Mouse (Mus musculus) liver, postnatal 0 days (tissue): ENCODE measurements around the gene Hist1h1a. TPM values are rescaled to one million over a fixed set of nuclear protein-coding genes. Genes with fewer than 3 reads are reported as not detected.
"Not testable (repeated sequence)": the region's sequence is repeated elsewhere in the genome, so short reads cannot be mapped to it uniquely, and the experiment has no call there.

Experiments
- ATAC-seq: fragments of 200-750 bp; cut with Nextera tagmentation; 2 replicates; pipeline ENCODE4 v1.8.0; 2017; ENCODE audit warnings: mild to moderate bottlenecking, moderate library complexity
- DNase-seq: peaks from one replicate; pipeline ENCODE4 v3.0.0-alpha.2; 2016
- H3K27ac ChIP-seq: fragments of 300-500 bp; sonication (generic); 2 replicates; pipeline ENCODE4 v1.5.1; 2014; ENCODE audit warnings: antibody characterized with exemption, moderate library complexity, mild to moderate bottlenecking, low read depth
- H3K27me3 ChIP-seq: fragments of 300-500 bp; sonication (generic); 2 replicates; pipeline ENCODE4 v1.6.1; 2014; ENCODE audit warnings: low read length, control low read depth, mixed read lengths; ENCODE audit not compliant: insufficient read depth
- H3K36me3 ChIP-seq: fragments of 300-500 bp; sonication (generic); replicated peaks from 2 replicates; pipeline ENCODE4 v1.6.1; 2014; ENCODE audit warnings: mild to moderate bottlenecking, control low read depth, low read length, moderate library complexity, mixed read lengths; ENCODE audit not compliant: insufficient read depth
- H3K4me1 ChIP-seq: fragments of 300-500 bp; sonication (generic); 2 replicates; pipeline ENCODE4 v1.6.1; 2014; ENCODE audit warnings: antibody characterized with exemption, mild to moderate bottlenecking, control low read depth; ENCODE audit not compliant: insufficient read depth
- H3K4me2 ChIP-seq: fragments of 300-500 bp; sonication (generic); 2 replicates; pipeline ENCODE4 v1.6.1; 2014; ENCODE audit warnings: low read depth, mild to moderate bottlenecking, low read length, moderate library complexity, mixed read lengths
- H3K4me3 ChIP-seq: fragments of 300-500 bp; sonication (generic); 2 replicates; pipeline ENCODE4 v1.5.1; 2014; ENCODE audit warnings: low read depth, low read length
- H3K9ac ChIP-seq: fragments of 300-500 bp; sonication (generic); replicated peaks from 2 replicates; pipeline ENCODE4 v1.6.1; 2014; ENCODE audit warnings: mild to moderate bottlenecking, moderate library complexity
- H3K9me3 ChIP-seq: fragments of 300-500 bp; sonication (generic); 2 replicates; pipeline ENCODE4 v1.6.1; 2016; ENCODE audit warnings: mild to moderate bottlenecking, control low read depth, low read length, mixed read lengths
- CTCF ChIP-seq: sonication (generic); IDR thresholded peaks from 2 replicates; pipeline ENCODE4 v1.5.1; 2016; ENCODE audit warnings: antibody characterized with exemption, low read depth
- EP300 ChIP-seq: IDR thresholded peaks from 2 replicates; pipeline ENCODE4 v1.6.1; 2016; ENCODE audit warnings: antibody characterized with exemption, low read depth, mild to moderate bottlenecking
- WGBS: fragments of 180-500 bp; shearing (Covaris S2); extraction: QIAGEN DNeasy Blood & Tissue Kit; methylation state at CpG from one replicate; pipeline ENCODE4 v1.1.7; 2014; ENCODE audit not compliant: insufficient replicate concordance; 5-methylcytosine and 5-hydroxymethylcytosine counted together
- polyA plus RNA-seq: library from polyadenylated mRNA; unstranded; fragments of >200 nt; fragmentation: Nextera tagmentation; extraction: Ambion mirVana; gene quantifications from 2 replicates; pipeline ENCODE4 v1.2.1, GENCODE M21; 2015

Hist1h1a gene
- polyA plus RNA-seq, 1 experiment from 2014 or later, result 4.6 TPM

- no peaks in the 10 kb centered on the region for H3K9me3 ChIP-seq
- H3K4me1 ChIP-seq, result peaks cover 12% of the 10 kb centered on the region
- peak overlapping the region; percentile 54 for H3K4me2 ChIP-seq
- peak overlapping the region; percentile 19 for H3K4me3 ChIP-seq
- DNase-seq, result no peak
- H3K9ac ChIP-seq, result peak overlapping the region; percentile 68
- TF ChIP-seq EP300 (no peak), CTCF (no peak; the same call in 1 of the 2 replicates)
- H3K27ac ChIP-seq, result peak overlapping the region; percentile 97
- H3K36me3 ChIP-seq, result no peaks in the 10 kb centered on the region
- under 1% methylated on average over 11 of the region's 11 CpGs for WGBS
- H3K27me3 ChIP-seq, result no peaks in the 10 kb centered on the region
- ATAC-seq, result peak; percentile 20
These were observed 11.9 kb upstream of the Hist1h1a start for GRCm38 (mm10) chr13:23751478-23751956.

- peaks cover 12% of the 10 kb centered on the region for H3K4me1 ChIP-seq
These were observed 11.3 kb upstream of the Hist1h1a start, which contains the start of gene Hist1h3b for GRCm38 (mm10) chr13:23752067-23752741. Gene Hist1h3b, plus strand, starts transcription at chr13:23752267.

GRCm38 (mm10) chr13:23752742-23753172 lies 10.7 kb upstream of the Hist1h1a start:
- H3K9me3 ChIP-seq, result no peaks in the 10 kb centered on the region
- H3K4me2 ChIP-seq, result peak overlapping the region; percentile 61
- peak overlapping the region; percentile 90 for H3K27ac ChIP-seq
- peaks cover 11% of the 10 kb centered on the region for H3K4me1 ChIP-seq
- DNase-seq, result no peak
- TF ChIP-seq CTCF (no peak), EP300 (no peak; the same call in 1 of the 2 replicates)
- peak overlapping the region; percentile 43 for H3K4me3 ChIP-seq
- no peaks in the 10 kb centered on the region for H3K36me3 ChIP-seq
- no peak for ATAC-seq
- H3K27me3 ChIP-seq, result no peaks in the 10 kb centered on the region
- peak overlapping the region; percentile 75 for H3K9ac ChIP-seq
- 4% methylated on average over 6 of the region's 6 CpGs for WGBS

More at GRCm38 (mm10) chr13:23752067-23752741, 11.3 kb upstream of the Hist1h1a start, which contains the start of gene Hist1h3b:
- Histone ChIP-seq H3K4me2 (peak within 1 kb of the TSS; percentile 61), H3K9ac (peak within 1 kb of the TSS; percentile 75), H3K27ac (peak within 1 kb of the TSS; percentile 97), H3K4me3 (peak within 1 kb of the TSS; percentile 43)
- not testable (repeated sequence) for H3K36me3 ChIP-seq, H3K9me3 ChIP-seq, H3K27me3 ChIP-seq
- DNase-seq (peak; percentile 90), ATAC-seq (peak; percentile 72)
- WGBS, result under 1% methylated on average over 17 of the region's 47 CpGs
- TF ChIP-seq EP300, result peak; percentile 50; the same call in 1 of the 2 replicates

DNA sequence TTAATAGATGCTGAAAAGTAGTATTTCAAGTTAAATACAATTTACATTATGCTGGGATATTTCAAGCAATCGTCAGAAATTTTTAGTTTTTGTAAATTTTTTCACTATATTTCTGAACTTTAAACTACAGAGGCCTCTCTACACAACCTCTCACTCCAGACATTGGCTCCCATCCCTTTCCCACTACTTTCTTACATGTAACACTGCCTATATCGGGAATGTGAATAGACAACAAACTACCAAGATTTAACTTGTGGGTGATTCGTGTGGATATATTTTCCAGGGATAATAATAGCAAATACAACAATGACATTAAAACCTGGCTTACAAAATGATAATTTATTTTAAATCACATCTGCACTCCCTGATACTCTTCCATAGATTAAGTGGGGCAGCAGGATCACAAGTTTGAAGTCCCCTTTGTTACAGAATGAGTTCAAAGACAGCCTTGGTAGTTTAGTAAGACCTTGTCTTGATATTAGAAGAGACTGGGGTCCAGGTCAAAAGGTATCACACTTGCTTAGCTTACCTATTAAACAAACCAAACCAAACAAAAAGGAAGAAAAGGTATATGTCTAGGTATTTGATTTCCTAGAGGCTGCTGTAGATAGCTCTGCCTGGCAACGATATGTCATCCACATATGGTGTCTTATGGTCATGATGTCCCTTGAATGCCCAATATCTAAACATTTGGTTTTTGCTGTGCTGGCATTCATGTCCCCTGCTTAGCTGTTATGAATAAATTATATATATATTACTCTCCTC lies 10.0 kb upstream of the Hist1h1a start:
- peak overlapping the region; percentile 43 for H3K4me3 ChIP-seq
- DNase-seq (no peak), ATAC-seq (no peak)
- peak overlapping the region; percentile 75 for H3K9ac ChIP-seq
- peak overlapping the region; percentile 90 for H3K27ac ChIP-seq
- 56% methylated on average over 4 of the region's 4 CpGs for WGBS
- H3K4me2 ChIP-seq, result peak overlapping the region; percentile 61
- H3K4me1 ChIP-seq, result peaks cover 5% of the 10 kb centered on the region; the same call in 1 of the 2 replicates
- H3K36me3 ChIP-seq, result no peaks in the 10 kb centered on the region
- no peaks in the 10 kb centered on the region for H3K27me3 ChIP-seq
- H3K9me3 ChIP-seq, result no peaks in the 10 kb centered on the region
- TF ChIP-seq CTCF, result no peak
- TF ChIP-seq EP300, result no peak

DNA sequence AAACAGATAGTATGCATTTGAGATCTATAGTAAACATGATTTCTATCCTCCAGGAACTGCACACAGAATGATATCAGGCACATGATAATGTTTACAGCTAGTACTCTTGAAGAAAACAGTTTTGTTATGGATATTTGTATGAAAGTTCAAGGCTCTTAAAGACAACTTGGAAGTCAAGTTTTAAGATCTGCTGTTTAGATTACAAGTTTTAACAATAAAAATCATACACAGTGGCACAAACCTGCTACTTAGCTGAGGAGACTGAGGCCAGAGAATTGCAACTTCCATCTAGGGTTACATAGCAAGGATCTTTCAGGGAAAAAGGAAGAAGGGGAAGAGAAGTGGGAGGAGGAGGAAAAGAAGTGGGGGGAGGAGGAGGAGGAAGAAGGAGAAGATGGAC lies 8.5 kb upstream of the Hist1h1a start:
- H3K27ac ChIP-seq, result peak overlapping the region; percentile 60

DNA sequence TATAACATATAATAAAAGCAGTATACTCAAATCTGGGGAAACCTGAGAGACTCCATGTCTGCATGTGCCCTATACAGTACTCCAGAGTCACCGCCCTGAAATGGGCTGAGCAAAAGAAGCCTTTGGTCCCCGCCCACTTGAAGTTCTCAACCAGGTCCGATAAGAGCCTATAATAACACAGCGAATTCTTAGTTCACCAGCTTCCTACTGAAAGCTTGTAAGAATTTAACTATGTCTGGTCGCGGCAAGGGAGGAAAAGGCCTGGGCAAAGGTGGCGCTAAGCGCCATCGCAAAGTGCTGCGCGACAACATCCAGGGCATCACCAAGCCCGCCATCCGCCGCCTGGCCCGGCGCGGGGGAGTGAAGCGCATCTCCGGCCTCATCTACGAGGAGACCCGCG lies 6.7 kb upstream of the Hist1h1a start, which contains the start of gene Hist1h4b:
Gene Hist1h4b, plus strand, starts transcription at position 224 of the 400 bp plus-strand sequence.
- ATAC-seq (peak; percentile 49), DNase-seq (peak; percentile 92)
- H3K27ac ChIP-seq, result peak within 1 kb of the TSS; percentile 92
- peaks cover 11% of the 10 kb centered on the region for H3K4me1 ChIP-seq
- no peaks in the 10 kb centered on the region for H3K36me3 ChIP-seq
- H3K9me3 ChIP-seq, result no peaks in the 10 kb centered on the region
- H3K4me3 ChIP-seq, result peak within 1 kb of the TSS; percentile 39
- TF ChIP-seq CTCF, result no peak
- peak; percentile 87 for TF ChIP-seq EP300
- whole genome bisulfite sequencing, result 1% methylated on average over 18 of the region's 22 CpGs
- H3K9ac ChIP-seq, result peak within 1 kb of the TSS; percentile 56
- H3K27me3 ChIP-seq, result no peaks in the 10 kb centered on the region
- peak within 1 kb of the TSS; percentile 75 for H3K4me2 ChIP-seq

More for the DNA sequence above, 8.5 kb upstream of the Hist1h1a start:
- Histone ChIP-seq H3K36me3 (no peaks in the 10 kb centered on the region), H3K9ac (no peak overlapping the region), H3K4me3 (no peak overlapping the region), H3K9me3 (no peaks in the 10 kb centered on the region), H3K4me2 (no peak overlapping the region), H3K27me3 (no peaks in the 10 kb centered on the region), H3K4me1 (peaks cover 6% of the 10 kb centered on the region; the same call in 1 of the 2 replicates)
- no peak for DNase-seq
- TF ChIP-seq EP300 (no peak), CTCF (no peak)
- ATAC-seq, result no peak
